Mouse (Mus musculus): ENCODE data around the gene Kif5a.
A peak's percentile ranks its signal among the peaks of the same experiment; 100 is the strongest.

Gene Kif5a

GRCm38 (mm10) chr10:127265727-127266111, 2.6 kb upstream of the Kif5a start:
- no peak for DNase-seq (ENCODE audit: low spot score)

- no peak for DNase-seq (ENCODE audit: low spot score)
These were observed 1.8 kb upstream of the Kif5a start for GRCm38 (mm10) chr10:127264971-127265370.

GRCm38 (mm10) chr10:127264336-127264735, 1.2 kb upstream of the Kif5a start:
- no peak for DNase-seq (ENCODE audit: low spot score)

- DNase-seq (ENCODE audit: low spot score), result no peak
These were observed 483 bp upstream of the Kif5a start for GRCm38 (mm10) chr10:127263631-127264030.

- no peak for DNase-seq (ENCODE audit: low spot score)
These were observed 1.2 kb downstream of the Kif5a start for GRCm38 (mm10) chr10:127261706-127262547.

- no peak for DNase-seq (ENCODE audit: low spot score)
These were observed 4.7 kb downstream of the Kif5a start for GRCm38 (mm10) chr10:127258489-127258888.

GRCm38 (mm10) chr10:127257790-127258189, 5.4 kb downstream of the Kif5a start:
- no peak for DNase-seq (ENCODE audit: low spot score)

- DNase-seq (ENCODE audit: low spot score), result peak; percentile 47
These were observed 7.4 kb downstream of the Kif5a start for GRCm38 (mm10) chr10:127255625-127256345.

- no peak for DNase-seq (ENCODE audit: low spot score)
These were observed 12.3 kb downstream of the Kif5a start for GRCm38 (mm10) chr10:127250810-127251209.

- DNase-seq (ENCODE audit: low spot score), result no peak
These were observed 24.8 kb downstream of the Kif5a start for GRCm38 (mm10) chr10:127238241-127238824.

- DNase-seq (ENCODE audit: low spot score), result no peak
These were observed 26.6 kb downstream of the Kif5a start for GRCm38 (mm10) chr10:127236541-127236940.

GRCm38 (mm10) chr10:127233141-127233540, 30.0 kb downstream of the Kif5a start:
- DNase-seq (ENCODE audit: low spot score), result no peak

- DNase-seq (ENCODE audit: low spot score), result no peak
These were observed 31.4 kb downstream of the Kif5a start for GRCm38 (mm10) chr10:127231741-127232140.

- DNase-seq (ENCODE audit: low spot score), result no peak
These were observed 32.5 kb downstream of the Kif5a start for GRCm38 (mm10) chr10:127230693-127231092.

- DNase-seq (ENCODE audit: low spot score), result peak; percentile 50
These were observed 34.3 kb downstream of the Kif5a start for GRCm38 (mm10) chr10:127228897-127229296.

- no peak for DNase-seq (ENCODE audit: low spot score)
These were observed 36.0 kb downstream of the Kif5a start for GRCm38 (mm10) chr10:127227163-127227562.

GRCm38 (mm10) chr10:127226318-127226895, 36.7 kb downstream of the Kif5a start:
- DNase-seq (ENCODE audit: low spot score), result no peak

GRCm38 (mm10) chr10:127225732-127226131, 37.4 kb downstream of the Kif5a start:
- no peak for DNase-seq (ENCODE audit: low spot score)

- DNase-seq (ENCODE audit: low spot score), result no peak
These were observed 37.9 kb downstream of the Kif5a start for GRCm38 (mm10) chr10:127225213-127225612.

GRCm38 (mm10) chr10:127218339-127218738, 44.8 kb downstream of the Kif5a start:
- no peak for DNase-seq (ENCODE audit: low spot score)

- no peak for DNase-seq (ENCODE audit: low spot score)
These were observed 46.0 kb downstream of the Kif5a start for GRCm38 (mm10) chr10:127217177-127217576.

- DNase-seq (ENCODE audit: low spot score), result no peak
These were observed 46.7 kb downstream of the Kif5a start for GRCm38 (mm10) chr10:127216456-127216855.

- DNase-seq (ENCODE audit: low spot score), result no peak
These were observed 48.7 kb downstream of the Kif5a start for GRCm38 (mm10) chr10:127214422-127214803.

Data from testis, postnatal 14 days (tissue).